24 mouse cellular contexts compared by ENCODE assay signal in the genomic region with DNA sequence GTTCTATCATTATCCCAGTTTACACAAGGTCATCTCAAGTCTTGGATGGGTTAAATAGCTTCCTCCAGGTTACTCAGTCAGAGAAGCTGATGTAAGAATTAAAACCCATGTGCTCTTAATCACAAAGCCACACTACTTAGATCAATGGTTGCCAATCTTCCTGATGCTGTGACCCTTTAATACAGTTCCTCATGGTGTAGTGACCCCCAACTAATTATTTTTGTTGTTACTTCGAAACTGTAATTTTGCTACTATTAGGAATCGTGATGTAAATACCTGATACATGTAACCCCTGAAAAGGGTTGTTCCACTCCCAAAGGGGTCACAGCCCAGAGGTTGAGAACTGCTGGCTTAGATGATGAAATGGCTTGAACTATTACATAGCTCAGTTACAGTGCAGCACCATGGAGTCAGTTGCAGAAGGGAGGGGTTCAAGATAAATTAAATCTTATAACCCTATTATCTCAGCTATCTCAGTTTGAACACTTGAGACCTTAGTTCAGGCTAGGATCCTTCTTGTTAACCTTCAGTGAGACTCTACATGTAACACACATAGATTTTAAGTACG. TPM values are rescaled to one million over a fixed set of nuclear protein-coding genes. Genes with fewer than 3 reads are reported as not detected.
DNase-seq lines count a peak whose midpoint lies in the region; ATAC-seq and TF ChIP-seq lines count a peak whose summit lies in the region.
"Had no signal": no experiment of that assay in that cellular context is flagged by ENCODE, and none has a peak within 500 bp of the region (broad histone marks: within the 10 kb centered on the region; RNA-seq: fewer than 3 reads in every experiment).

No protein-coding gene starts in this region.

- H3K4me3 ChIP-seq in liver, adult 2 months (ENCODE audit: insufficient read depth, low read depth, low read length), result peak overlapping the region; percentile 45
- H3K4me3 ChIP-seq in ES-E14 (ENCODE audit: insufficient read depth in 1 of 2, low read depth in 1 of 2, low read length in 2 of 2, poor library complexity in 1 of 2, severe bottlenecking in 1 of 2) (peak overlapping the region; percentile 54 to 71), myocyte (peak overlapping the region; percentile 97)
- no peak overlapping the region for H3K4me3 ChIP-seq in liver, embryonic 11.5 days (ENCODE audit: low read depth, low read length)
- H3K4me3 ChIP-seq: forebrain, embryonic 15.5 days had no signal

- H3K9me3 ChIP-seq in ES-E14 (ENCODE audit: control insufficient read depth, insufficient read depth, low read depth, low read length), result no peaks in the 10 kb centered on the region
- H3K9me3 ChIP-seq in liver, embryonic 11.5 days (ENCODE audit: control insufficient read depth, low read length), result no peaks in the 10 kb centered on the region
- H3K9me3 ChIP-seq: forebrain, embryonic 15.5 days; heart, embryonic 10.5 days; midbrain, embryonic 10.5 days had no signal

- DNase-seq in liver, adult 2 months (ENCODE audit: extremely low read depth, low read depth, low spot score), result peak; percentile 68
- no peak for DNase-seq in liver
- DNase-seq in ES-E14 (ENCODE audit: low read depth, low spot score), result no peak
- no peak for DNase-seq in liver, embryonic 11.5 days (ENCODE audit: low spot score)
- no peak for DNase-seq in urinary bladder, postnatal 4 days (ENCODE audit: low spot score in 2 of 2)
- DNase-seq in ovary, postnatal 10 days (ENCODE audit: low spot score), result no peak
- DNase-seq: adrenal gland, adult 8-10 months; cerebellum, adult 9-10 months; gastrocnemius, postnatal 14 days; heart, postnatal 10 days; kidney, postnatal 4 days; lung, embryonic 14.5 days; retina, postnatal 1 day; right cerebral cortex, postnatal 4 days; thymus, postnatal 25 days had no signal

- no peak for ATAC-seq in liver, embryonic 11.5 days (replicated peaks; ENCODE audit: low FRiP score)
- ATAC-seq: CD4-positive, CD25-positive, alpha-beta regulatory T cell, adult 4 months; forebrain, embryonic 15.5 days; inflammation-experienced regulatory T-cells, adult 6 months had no signal

- peaks cover 2% of the 10 kb centered on the region; the same call in 1 of the 2 replicates for H3K79me2 ChIP-seq in liver, adult 2 months (ENCODE audit: control insufficient read depth, insufficient read depth, low read length)
- peaks cover 22% of the 10 kb centered on the region for H3K79me2 ChIP-seq in myocyte (ENCODE audit: control insufficient read depth, insufficient read depth)

- peak overlapping the region; percentile 33; the same call in 1 of the 2 replicates for H3K9ac ChIP-seq in liver, adult 2 months (ENCODE audit: low read depth, low read length)
- H3K9ac ChIP-seq in ES-E14 (ENCODE audit: insufficient read depth, low read depth, low read length, poor library complexity, severe bottlenecking), result peak overlapping the region; percentile 36; the same call in 1 of the 2 replicates
- no peak overlapping the region for H3K9ac ChIP-seq in liver, embryonic 11.5 days (ENCODE audit: low read depth, low read length)
- H3K9ac ChIP-seq: forebrain, embryonic 15.5 days; lung, embryonic 14.5 days had no signal

- WGBS in liver, adult 2 months, result 24% methylated on average over 3 of the region's 3 CpGs
- 82% methylated on average over 3 of the region's 3 CpGs for WGBS in liver, embryonic 11.5 days

- in situ Hi-C loops in ES-E14 (cut with MboI; ENCODE audit: low sequenced_read_pairs in 2 of 2, unreplicated experiment in 2 of 2), result no loop called here

- H3ac ChIP-seq in myocyte (ENCODE audit: control insufficient read depth, insufficient read length), result no peak overlapping the region

- peak overlapping the region; percentile 81 for H3K4me2 ChIP-seq in liver, embryonic 11.5 days
- H3K4me2 ChIP-seq in myocyte (ENCODE audit: low read depth), result peak overlapping the region; percentile 84
- H3K4me2 ChIP-seq: forebrain, embryonic 15.5 days had no signal

- H3K36me3 ChIP-seq in liver, adult 2 months (ENCODE audit: control insufficient read depth, insufficient read depth, low read length), result peaks cover 31% of the 10 kb centered on the region
- H3K36me3 ChIP-seq in ES-E14 (ENCODE audit: control insufficient read depth, insufficient read depth, low read length, poor library complexity, severe bottlenecking) (peaks cover 4% of the 10 kb centered on the region; the same call in 1 of the 2 replicates), myocyte (ENCODE audit: control insufficient read depth, insufficient read depth) (peaks cover 30% of the 10 kb centered on the region)
- H3K36me3 ChIP-seq in liver, embryonic 11.5 days (ENCODE audit: control insufficient read depth, insufficient read depth, low read length), result no peaks in the 10 kb centered on the region
- H3K36me3 ChIP-seq: forebrain, embryonic 15.5 days; heart, embryonic 10.5 days; midbrain, embryonic 10.5 days had no signal

- H3K27ac ChIP-seq in liver, adult 2 months (replicated peaks; ENCODE audit: insufficient read depth, low read depth, low read length), result no peak overlapping the region
- no peak overlapping the region for H3K27ac ChIP-seq in ES-E14 (ENCODE audit: insufficient read depth, low read depth, low read length, poor library complexity, severe bottlenecking)
- no peak overlapping the region for H3K27ac ChIP-seq in liver, embryonic 11.5 days (ENCODE audit: low read depth, low read length)
- H3K27ac ChIP-seq: forebrain, embryonic 15.5 days; heart, embryonic 10.5 days; macrophage; midbrain, embryonic 10.5 days had no signal

- TF ChIP-seq POLR2A in liver, adult 2 months (IDR thresholded peaks at IDR 0.05; ENCODE audit: extremely low read depth, insufficient read depth, low read length), result no peak
- no peak for TF ChIP-seq POLR2A in myocyte (IDR thresholded peaks at IDR 0.05; ENCODE audit: insufficient read length, low read depth)

- H3K4me1 ChIP-seq in liver, adult 2 months (ENCODE audit: control insufficient read depth, insufficient read depth, low read length), result peaks cover 8% of the 10 kb centered on the region; the same call in 1 of the 2 replicates
- H3K4me1 ChIP-seq in ES-E14 (ENCODE audit: control insufficient read depth in 2 of 2, insufficient read depth in 2 of 2, low read length in 2 of 2, poor library complexity in 1 of 2), result peaks cover 0 to 7% of the 10 kb centered on the region in 2 experiments; a peak in 2 of 4 replicates
- no peaks in the 10 kb centered on the region; the same call in 1 of the 2 replicates for H3K4me1 ChIP-seq in liver, embryonic 11.5 days (replicated peaks; ENCODE audit: control insufficient read depth, insufficient read depth, low read length)

- TF ChIP-seq CTCF in liver, adult 2 months (IDR thresholded peaks at IDR 0.05; ENCODE audit: low read depth, low read length), result no peak

- no peaks in the 10 kb centered on the region for H3K27me3 ChIP-seq in liver, adult 2 months (ENCODE audit: control insufficient read depth, insufficient read depth, low read length)
- H3K27me3 ChIP-seq in liver, embryonic 11.5 days (replicated peaks; ENCODE audit: control insufficient read depth, insufficient read depth, low read length), result peaks cover 3% of the 10 kb centered on the region; the same call in 1 of the 2 replicates
- H3K27me3 ChIP-seq in myocyte (ENCODE audit: control insufficient read depth, insufficient read depth, insufficient read length), result no peaks in the 10 kb centered on the region
- H3K27me3 ChIP-seq: forebrain, embryonic 15.5 days had no signal

TF ChIP-seq in ES-E14, 5 proteins besides CTCF, POLR2A, EP300 and RAD21:
- TF ChIP-seq MAFK (IDR thresholded peaks at IDR 0.05; ENCODE audit: insufficient read depth, low read depth, low read length) (no peak), HCFC1 (IDR thresholded peaks at IDR 0.05; ENCODE audit: borderline replicate concordance, insufficient read depth, low read length) (no peak), ZNF384 (IDR thresholded peaks at IDR 0.05; ENCODE audit: low read depth, low read length) (no peak), CHD2 (IDR thresholded peaks at IDR 0.05; ENCODE audit: low read depth, low read length) (no peak), ZC3H11A (IDR thresholded peaks at IDR 0.05; ENCODE audit: borderline replicate concordance, low read depth, low read length) (no peak)

TF ChIP-seq in myocyte, 11 proteins besides CTCF, POLR2A, EP300 and RAD21:
- TF ChIP-seq TCF3 (IDR thresholded peaks at IDR 0.05; ENCODE audit: insufficient read length, low read depth), result no peak
- TF ChIP-seq POLR2AphosphoS2 (IDR thresholded peaks at IDR 0.05; ENCODE audit: insufficient read length, low read depth), result peak; percentile 36
- peak; percentile 32; the same call in 1 of the 2 replicates for TF ChIP-seq CEBPB (IDR thresholded peaks at IDR 0.05; ENCODE audit: insufficient read depth, poor library complexity, severe bottlenecking)
- no peak for TF ChIP-seq USF1 (IDR thresholded peaks at IDR 0.05; ENCODE audit: low read depth)
- no peak for TF ChIP-seq MAX (IDR thresholded peaks at IDR 0.05; ENCODE audit: low read depth)
- TF ChIP-seq E2F4 (IDR thresholded peaks at IDR 0.05; ENCODE audit: insufficient read depth), result no peak

RNA-seq across cellular contexts. Expression of gene Cth, which starts 1.5 kb away (rescaled TPM):
- 1,116 and 1,443 TPM in 2 replicates for total RNA-seq in liver, adult 2 months (2014; rRNA removed)
- 446 and 569 TPM in 2 replicates for polyA plus RNA-seq in liver, adult 2 months (2012; rRNA removed)
- total RNA-seq in ES-E14 (2012; rRNA removed), result 70.7 and 76.0 TPM in 2 replicates
- 31.6 and 35.6 TPM in 2 replicates for polyA plus RNA-seq in liver, embryonic 11.5 days (2014; fragmentation: Nextera tagmentation; extraction: Ambion mirVana)
- 66.6 TPM for polyA plus RNA-seq in myocyte (2012; fragmentation: generic; extraction: Trizol)
- total RNA-seq: common myeloid progenitor, adult 5-6 weeks had no signal
- polyA plus RNA-seq: CD4-positive, CD25-positive, alpha-beta regulatory T cell, adult 4 months; erythroblast, embryonic 14.5 days; inflammation-experienced regulatory T-cells, adult 6 months; macrophage had no signal

RNA-seq across cellular contexts. Expression of gene Ankrd13c, which starts 23.7 kb away (rescaled TPM):
- 20.4 and 21.2 TPM in 2 replicates for total RNA-seq in liver, adult 2 months (2014; rRNA removed)
- 7.5 and 9.0 TPM in 2 replicates for polyA plus RNA-seq in liver, adult 2 months (2012; rRNA removed)
- total RNA-seq in ES-E14 (2012; rRNA removed), result 26.1 and 33.7 TPM in 2 replicates
- 26.5 and 28.6 TPM in 2 replicates for polyA plus RNA-seq in liver, embryonic 11.5 days (2014; fragmentation: Nextera tagmentation; extraction: Ambion mirVana)
- 19.9 TPM for polyA plus RNA-seq in myocyte (2012; fragmentation: generic; extraction: Trizol)
